Mouse (Mus musculus) limb, embryonic 13.5 days (tissue): ENCODE results near the gene Ripply3. TPM values are rescaled to one million over a fixed set of nuclear protein-coding genes. Genes with fewer than 3 reads are reported as not detected.
"Not testable (repeated sequence)": the region's sequence is repeated elsewhere in the genome, so short reads cannot be mapped to it uniquely, and the experiment has no call there.

ENCODE experiments used
- ATAC-seq: fragments of 200-750 bp; cut with Nextera tagmentation; 2 replicates; pipeline ENCODE4 v1.8.0; 2017; ENCODE audit warnings: low read depth, moderate number of reproducible peaks, moderate TSS enrichment; ENCODE audit not compliant: low FRiP score
- H3K27ac ChIP-seq: fragments of 300-500 bp; sonication (generic); 2 replicates; pipeline ENCODE4 v1.5.1; 2015; ENCODE audit warnings: inconsistent platforms, mild to moderate bottlenecking, moderate library complexity
- H3K27me3 ChIP-seq: fragments of 300-500 bp; sonication (generic); 2 replicates; pipeline ENCODE4 v1.6.1; 2015; ENCODE audit warnings: mild to moderate bottlenecking, inconsistent platforms
- H3K36me3 ChIP-seq: fragments of 300-500 bp; sonication (generic); 2 replicates; pipeline ENCODE4 v1.6.1; 2015; ENCODE audit warnings: inconsistent platforms, mild to moderate bottlenecking, moderate library complexity
- H3K4me1 ChIP-seq: fragments of 300-500 bp; sonication (generic); 2 replicates; pipeline ENCODE4 v1.6.1; 2015; ENCODE audit warnings: inconsistent platforms
- H3K4me2 ChIP-seq: fragments of 300-500 bp; sonication (generic); replicated peaks from 2 replicates; pipeline ENCODE4 v1.6.1; 2015; ENCODE audit warnings: inconsistent platforms, mild to moderate bottlenecking, moderate library complexity
- H3K4me3 ChIP-seq: fragments of 300-500 bp; sonication (generic); 2 replicates; pipeline ENCODE4 v1.5.1; 2015; ENCODE audit warnings: moderate library complexity, mild to moderate bottlenecking, inconsistent platforms
- H3K9ac ChIP-seq: fragments of 300-500 bp; sonication (generic); 2 replicates; pipeline ENCODE4 v1.6.1; 2015; ENCODE audit warnings: mild to moderate bottlenecking, inconsistent platforms
- H3K9me3 ChIP-seq: fragments of 300-500 bp; sonication (generic); 2 replicates; pipeline ENCODE4 v1.6.1; 2016; ENCODE audit warnings: inconsistent platforms
- WGBS: fragments of 180-500 bp; shearing (Covaris S2); methylation state at CpG from one replicate; pipeline ENCODE4 v1.1.7; 2015; 5-methylcytosine and 5-hydroxymethylcytosine counted together
- polyA plus RNA-seq: library from polyadenylated mRNA; unstranded; fragments of >200 nt; fragmentation: Nextera tagmentation; extraction: Ambion mirVana; gene quantifications from 2 replicates; pipeline ENCODE4 v1.2.1, GENCODE M21; 2015

Gene Ripply3
- polyA plus RNA-seq, 1 experiment from 2014 or later, result 3.1 TPM

DNA sequence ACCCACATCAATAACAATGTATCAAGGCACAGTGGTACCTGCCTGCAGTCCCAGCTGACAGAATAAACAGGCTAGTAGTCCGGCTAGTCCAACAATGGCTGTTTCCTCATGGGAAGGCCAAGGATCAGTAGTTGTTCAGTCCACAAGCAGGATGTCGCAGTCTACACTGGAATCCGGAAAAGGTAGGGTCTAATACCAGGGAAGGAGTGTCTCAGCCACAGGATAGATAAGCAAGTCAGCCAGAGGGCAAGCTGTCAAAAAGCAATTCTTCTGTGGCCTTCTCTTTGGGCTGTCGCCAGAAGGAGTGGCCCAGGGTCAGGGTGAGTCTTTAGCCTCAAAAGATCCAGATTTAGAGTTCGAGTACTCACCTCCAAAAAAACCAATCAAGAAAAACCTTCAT, 10.5 kb upstream of the Ripply3 start:
- no peaks in the 10 kb centered on the region for H3K36me3 ChIP-seq
- WGBS, result 76% methylated on average over 5 of the region's 5 CpGs
- ATAC-seq, result no peak
- no peak overlapping the region for H3K9ac ChIP-seq
- 0 out of 2 replicates have a peak, but pooled peaks cover 11% of the 10 kb centered on the region for H3K27me3 ChIP-seq
- H3K4me3 ChIP-seq, result no peak overlapping the region
- H3K9me3 ChIP-seq, result no peaks in the 10 kb centered on the region
- H3K27ac ChIP-seq, result no peak overlapping the region
- H3K4me2 ChIP-seq, result no peak overlapping the region
- peaks cover 5% of the 10 kb centered on the region for H3K4me1 ChIP-seq

DNA sequence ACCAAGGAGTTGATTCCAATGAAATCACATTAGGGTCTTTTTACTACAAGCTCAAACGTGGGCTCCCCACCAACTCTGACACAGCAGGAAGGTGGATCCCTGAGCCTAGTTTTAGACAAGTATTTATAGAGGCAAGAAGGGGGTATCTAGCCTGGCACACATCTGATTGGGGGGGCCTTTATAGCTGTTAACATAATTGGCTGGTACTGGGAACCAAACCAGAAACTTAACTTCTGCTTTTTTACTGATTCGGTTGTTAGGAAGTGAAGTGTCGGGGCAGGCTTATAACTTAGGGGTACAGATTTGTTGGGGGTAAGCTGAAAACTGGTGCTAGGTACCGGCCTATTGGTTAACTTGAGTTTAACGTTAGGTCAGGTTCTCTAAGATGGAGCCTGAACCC, 8.0 kb upstream of the Ripply3 start:
- Histone ChIP-seq H3K4me1 (no peaks in the 10 kb centered on the region), H3K36me3 (no peaks in the 10 kb centered on the region), H3K27me3 (peaks cover 9% of the 10 kb centered on the region; the same call in 1 of the 2 replicates), H3K4me3 (no peak overlapping the region), H3K9ac (no peak overlapping the region), H3K27ac (no peak overlapping the region), H3K9me3 (no peaks in the 10 kb centered on the region), H3K4me2 (no peak overlapping the region)
- WGBS, result 78% methylated on average over 5 of the region's 5 CpGs
- ATAC-seq, result no peak

DNA sequence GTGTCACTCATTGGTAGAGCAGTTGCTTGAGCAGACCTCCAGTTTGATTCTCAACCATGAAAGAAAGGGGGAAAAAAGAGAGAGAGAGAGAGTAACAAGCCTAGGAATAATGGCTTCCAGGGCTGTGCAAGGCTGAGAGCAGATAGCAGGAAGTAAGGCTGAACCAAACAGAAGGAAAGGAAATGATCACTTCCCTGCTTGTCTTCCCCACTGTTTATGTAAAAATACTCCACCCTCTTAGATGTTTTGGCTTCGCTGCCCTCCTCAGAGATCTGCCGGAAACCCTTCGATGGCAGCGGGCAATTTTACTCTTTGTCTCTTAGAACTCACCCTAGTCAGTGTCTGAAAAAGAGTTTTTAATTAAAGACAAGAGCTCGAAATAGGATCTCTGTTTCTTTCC, 4.5 kb upstream of the Ripply3 start:
- no peak overlapping the region for H3K4me2 ChIP-seq
- no peaks in the 10 kb centered on the region for H3K9me3 ChIP-seq
- no peak overlapping the region for H3K4me3 ChIP-seq
- peaks cover 11% of the 10 kb centered on the region for H3K4me1 ChIP-seq
- H3K27me3 ChIP-seq, result peaks cover 35% of the 10 kb centered on the region
- H3K36me3 ChIP-seq, result no peaks in the 10 kb centered on the region
- ATAC-seq, result no peak
- no peak overlapping the region for H3K27ac ChIP-seq
- no peak overlapping the region for H3K9ac ChIP-seq
- 75% methylated on average over 5 of the region's 5 CpGs for WGBS

DNA sequence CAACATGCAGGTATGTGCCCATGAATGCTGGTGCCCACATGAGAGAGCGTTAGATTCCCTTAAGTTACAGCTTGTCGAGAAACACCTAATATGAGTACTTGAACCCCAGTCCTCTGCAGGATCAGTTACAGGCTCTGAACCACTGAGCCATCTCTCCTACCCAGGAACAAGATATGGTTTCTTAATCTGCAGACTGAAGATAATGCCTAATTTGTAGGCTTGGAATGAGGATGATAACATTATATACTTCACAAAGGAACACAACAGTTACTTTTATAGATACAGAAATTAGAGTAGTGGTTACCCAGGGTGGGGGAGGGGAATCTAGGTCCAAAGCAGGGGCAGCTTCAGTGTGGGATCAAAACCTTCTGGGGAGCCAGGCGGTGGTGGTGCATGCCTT, 2.2 kb upstream of the Ripply3 start:
- 84% methylated on average over 3 of the region's 3 CpGs for WGBS
- H3K27me3 ChIP-seq, result peaks cover 55% of the 10 kb centered on the region

DNA sequence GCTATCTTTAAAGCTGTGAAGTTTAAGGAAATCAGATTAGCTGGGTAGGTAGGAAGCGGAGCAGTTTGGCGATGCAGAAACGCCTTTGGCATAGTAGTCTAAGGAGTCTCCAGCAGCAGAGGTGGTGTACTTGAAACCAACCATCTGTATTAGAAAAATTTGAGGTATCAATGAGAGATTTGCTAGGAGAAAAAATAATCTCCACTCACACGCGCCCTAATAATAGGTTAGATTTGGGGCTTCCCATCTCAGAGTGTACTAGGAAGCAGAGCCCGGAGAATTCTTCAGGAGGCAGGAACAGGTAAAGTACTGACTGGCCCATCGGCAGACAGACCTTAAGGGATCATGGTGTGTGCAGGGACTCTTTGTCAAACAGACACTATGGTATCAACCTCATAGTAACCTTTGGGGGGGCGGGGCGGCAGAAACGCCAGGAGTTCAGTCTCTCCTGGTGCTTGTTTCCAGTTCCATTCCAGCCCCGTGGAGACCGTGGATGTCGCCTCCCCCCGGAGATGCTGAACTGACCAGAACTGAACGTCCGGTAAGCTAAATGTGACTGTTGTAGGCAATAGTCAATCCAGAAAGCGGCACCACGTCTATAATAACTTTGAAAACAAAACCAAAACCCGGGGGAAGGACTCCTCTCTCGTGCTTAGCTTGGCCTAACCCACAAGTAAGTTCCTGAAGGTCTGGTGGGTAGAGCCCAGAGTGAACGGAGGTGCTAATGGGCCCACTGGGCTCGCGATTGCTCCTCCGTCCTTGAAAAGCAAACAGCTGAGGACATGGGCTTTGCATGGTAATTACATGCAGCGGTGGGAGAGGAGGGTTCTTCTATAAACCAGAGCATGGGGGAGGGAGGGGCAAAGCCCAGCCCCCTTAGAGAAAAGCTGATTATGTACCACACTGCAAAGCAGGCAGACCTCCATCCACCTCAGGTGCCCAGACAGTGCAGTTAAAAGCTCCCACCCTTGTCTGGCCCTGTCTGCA, 954 bp downstream of the Ripply3 start:
- Histone ChIP-seq H3K4me1 (peaks cover 23% of the 10 kb centered on the region), H3K9ac (peak overlapping the region; percentile 60), H3K4me2 (peak overlapping the region; percentile 85), H3K27me3 (peaks cover 55% of the 10 kb centered on the region), H3K27ac (no peak overlapping the region), H3K36me3 (no peaks in the 10 kb centered on the region), H3K4me3 (peak overlapping the region; percentile 53), H3K9me3 (no peaks in the 10 kb centered on the region)
- 7% methylated on average over 25 of the region's 25 CpGs for WGBS
- ATAC-seq, result no peak

More for the DNA sequence above, 2.2 kb upstream of the Ripply3 start:
- Histone ChIP-seq H3K27ac (no peak overlapping the region), H3K36me3 (no peaks in the 10 kb centered on the region), H3K4me2 (no peak overlapping the region), H3K9me3 (no peaks in the 10 kb centered on the region), H3K9ac (no peak overlapping the region), H3K4me1 (peaks cover 23% of the 10 kb centered on the region), H3K4me3 (no peak overlapping the region)
- no peak for ATAC-seq

DNA sequence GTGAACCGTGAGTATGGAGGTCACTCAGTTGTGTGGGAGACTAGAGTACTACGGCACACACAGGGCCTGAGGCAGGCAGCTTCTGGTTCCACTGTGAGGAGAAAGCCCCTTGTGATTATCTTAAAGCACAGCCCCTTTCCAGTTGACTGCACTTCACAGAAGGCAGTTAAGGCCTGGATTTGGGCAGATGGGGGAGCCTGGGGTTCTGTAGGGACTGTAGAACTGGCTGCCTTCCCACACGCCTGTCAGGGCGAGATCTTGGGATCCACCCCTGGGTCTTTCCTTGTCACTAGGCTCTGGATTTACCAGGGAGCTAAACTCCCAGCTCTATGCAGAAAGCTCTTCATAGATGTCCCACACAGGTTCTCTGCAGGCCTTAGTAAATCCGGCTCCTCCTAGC, 2.2 kb downstream of the Ripply3 start:
- H3K36me3 ChIP-seq, result no peaks in the 10 kb centered on the region
- H3K27ac ChIP-seq, result no peak overlapping the region
- no peaks in the 10 kb centered on the region for H3K9me3 ChIP-seq
- H3K9ac ChIP-seq, result no peak overlapping the region; the same call in 1 of the 2 replicates
- H3K27me3 ChIP-seq, result peaks cover 50% of the 10 kb centered on the region
- no peak for ATAC-seq
- 74% methylated on average over 5 of the region's 5 CpGs for WGBS
- no peak overlapping the region for H3K4me2 ChIP-seq
- peaks cover 23% of the 10 kb centered on the region for H3K4me1 ChIP-seq
- no peak overlapping the region for H3K4me3 ChIP-seq

DNA sequence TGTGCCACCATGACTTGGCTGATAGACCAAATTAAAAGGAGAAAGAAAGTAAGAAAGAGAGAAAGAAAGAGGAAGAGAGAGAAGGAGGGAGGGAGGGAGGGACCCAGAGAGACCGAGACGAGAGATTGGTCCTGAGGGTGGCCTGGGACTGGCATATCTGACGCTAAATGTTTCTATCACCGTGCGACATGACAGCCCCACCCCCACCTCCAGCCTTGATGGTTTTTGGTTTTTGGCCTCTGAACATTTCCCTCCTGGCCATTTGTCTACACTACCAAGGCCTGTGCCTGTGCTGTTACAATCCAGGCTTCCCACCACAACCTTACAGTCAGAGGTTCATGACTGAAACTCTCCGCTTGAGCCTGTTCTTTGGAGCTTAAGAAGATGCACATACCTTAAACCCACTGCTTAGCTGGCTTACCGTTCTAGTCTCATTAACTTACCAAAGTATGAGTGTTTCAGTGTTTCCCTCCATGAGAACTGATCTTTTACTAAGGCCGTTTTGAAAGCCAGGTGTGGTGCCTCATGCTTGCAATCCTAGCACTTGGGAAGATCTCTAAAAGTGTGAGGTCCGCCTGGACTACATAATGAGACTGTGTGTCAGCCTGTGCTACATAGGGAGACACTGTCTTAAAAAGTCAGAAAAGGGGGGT, 3.1 kb downstream of the Ripply3 start:
- Histone ChIP-seq H3K27ac (no peak overlapping the region), H3K9ac (no peak overlapping the region), H3K27me3 (peaks cover 42% of the 10 kb centered on the region), H3K4me2 (no peak overlapping the region), H3K4me1 (peaks cover 23% of the 10 kb centered on the region), H3K4me3 (no peak overlapping the region), H3K9me3 (no peaks in the 10 kb centered on the region), H3K36me3 (no peaks in the 10 kb centered on the region)
- 80% methylated on average over 9 of the region's 9 CpGs for WGBS
- ATAC-seq, result no peak

DNA sequence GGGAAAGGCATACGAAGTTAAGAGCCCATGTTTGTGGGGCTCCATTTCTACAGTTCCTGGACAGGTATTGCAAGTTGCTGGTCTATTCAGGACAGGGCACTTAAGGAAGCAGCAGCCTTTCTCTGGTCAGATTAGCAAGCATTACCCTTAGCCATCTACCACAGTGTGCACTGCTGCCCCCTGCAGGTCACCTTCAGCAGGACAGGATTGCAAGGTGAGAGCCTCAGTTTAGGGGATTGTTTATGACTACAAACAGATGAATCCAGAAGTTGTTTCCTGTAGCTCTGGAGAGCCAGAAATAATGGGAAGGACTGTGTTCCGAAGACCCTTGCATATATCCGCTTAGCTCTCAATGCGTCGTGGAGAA, 3.6 kb downstream of the Ripply3 start:
- no peak for ATAC-seq
- Histone ChIP-seq H3K27me3 (peaks cover 38% of the 10 kb centered on the region), H3K9me3 (no peaks in the 10 kb centered on the region), H3K27ac (no peak overlapping the region), H3K36me3 (no peaks in the 10 kb centered on the region), H3K4me1 (peaks cover 23% of the 10 kb centered on the region), H3K9ac (no peak overlapping the region), H3K4me2 (no peak overlapping the region), H3K4me3 (no peak overlapping the region)
- 52% methylated on average over 5 of the region's 5 CpGs for WGBS

DNA sequence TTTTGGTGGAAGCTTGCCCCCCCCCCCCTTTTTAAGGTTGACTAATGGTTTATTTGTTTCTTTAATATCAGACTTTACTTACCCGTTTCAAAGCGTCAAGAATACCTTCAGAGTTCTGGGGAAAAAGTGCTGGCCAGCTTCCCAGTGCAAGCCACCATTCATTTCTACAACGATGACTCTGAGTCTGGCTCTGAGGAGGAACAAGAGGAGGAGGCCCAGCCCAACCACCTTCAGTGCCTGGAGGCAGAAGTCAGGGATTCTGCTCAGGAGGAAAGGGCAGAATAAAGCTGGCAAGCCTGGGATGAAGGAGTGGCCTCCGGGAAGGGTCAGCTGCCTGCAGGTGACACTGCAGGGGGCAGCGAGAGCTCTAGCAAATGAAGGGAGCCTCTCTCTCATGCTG, 7.4 kb downstream of the Ripply3 start:
- Histone ChIP-seq H3K4me2 (no peak overlapping the region), H3K36me3 (no peaks in the 10 kb centered on the region), H3K27ac (no peak overlapping the region), H3K9me3 (no peaks in the 10 kb centered on the region), H3K4me1 (no peaks in the 10 kb centered on the region), H3K9ac (no peak overlapping the region), H3K27me3 (peaks cover 3% of the 10 kb centered on the region; the same call in 1 of the 2 replicates), H3K4me3 (no peak overlapping the region)
- no peak for ATAC-seq
- 33% methylated on average over 5 of the region's 5 CpGs for WGBS

DNA sequence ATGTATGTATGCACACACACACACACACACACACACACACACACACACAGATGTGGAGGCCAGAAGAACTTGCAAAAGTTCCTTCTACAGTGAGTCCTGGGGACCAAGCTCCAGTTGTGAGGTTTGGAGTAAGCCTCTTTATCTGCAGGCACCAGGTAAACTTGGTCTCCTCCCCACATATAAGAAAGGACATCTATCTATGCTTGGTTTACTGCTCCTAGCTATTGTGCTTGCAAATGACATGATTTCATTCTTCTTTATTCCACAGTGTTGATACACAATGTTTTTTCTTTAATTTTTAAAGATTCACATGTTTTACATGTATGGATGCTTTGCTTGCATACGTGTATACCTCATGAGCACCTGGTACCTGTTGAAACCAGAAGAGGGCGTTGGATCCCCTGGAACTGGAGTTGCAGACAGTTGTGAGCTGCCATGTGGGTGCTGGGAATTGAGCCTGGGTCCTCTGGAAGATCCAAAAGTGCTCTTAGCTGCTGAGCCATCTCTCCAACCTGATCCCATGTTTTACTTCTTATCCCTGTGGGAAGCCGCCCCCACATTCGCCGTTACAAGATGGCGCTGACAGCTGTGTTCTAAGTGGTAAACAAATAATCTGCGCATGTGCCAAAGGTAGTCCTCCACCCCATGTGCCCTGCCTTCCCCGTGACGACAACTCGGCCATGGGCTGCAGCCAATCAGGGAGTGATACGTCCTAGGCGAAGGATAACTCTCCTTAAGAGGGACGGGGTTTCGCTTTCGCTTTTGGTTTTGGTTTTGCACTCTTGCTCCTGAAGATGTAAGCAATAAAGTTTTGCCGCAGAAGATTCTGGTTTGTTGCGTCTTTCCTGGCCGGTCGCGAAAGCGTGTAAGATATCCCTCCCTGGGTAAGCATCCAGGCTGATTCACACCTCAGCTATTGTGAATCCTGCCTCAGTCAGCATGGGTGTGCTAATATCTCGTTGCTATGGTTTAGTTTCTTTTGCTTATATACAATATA, 11.2 kb downstream of the Ripply3 start:
- not testable (repeated sequence) for H3K4me3 ChIP-seq, ATAC-seq, H3K9ac ChIP-seq, H3K27me3 ChIP-seq, H3K9me3 ChIP-seq, H3K36me3 ChIP-seq, H3K27ac ChIP-seq, H3K4me2 ChIP-seq, H3K4me1 ChIP-seq
- 91% methylated on average over 22 of the region's 22 CpGs for WGBS

DNA sequence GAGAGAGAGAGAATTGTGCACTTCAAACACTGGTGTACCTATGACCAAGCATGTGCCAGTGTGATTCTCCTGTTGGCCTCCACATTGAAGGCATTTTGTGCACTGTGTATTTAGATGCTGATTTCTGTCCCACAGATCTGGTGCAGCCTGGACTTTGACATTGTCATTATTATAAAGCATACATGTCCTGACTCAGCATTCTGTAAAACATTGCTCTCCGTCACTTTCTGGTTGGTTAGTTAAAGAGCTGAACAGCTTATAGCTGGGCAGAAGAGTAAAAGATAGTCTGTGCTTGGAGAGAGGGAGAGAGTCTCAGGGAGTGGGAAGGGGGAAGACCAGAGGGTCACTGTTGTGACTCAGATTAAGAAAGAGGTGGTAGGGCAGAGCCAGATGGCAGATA, 17.5 kb downstream of the Ripply3 start:
- Histone ChIP-seq H3K27me3 (no peaks in the 10 kb centered on the region), H3K9ac (no peak overlapping the region), H3K27ac (no peak overlapping the region), H3K36me3 (no peaks in the 10 kb centered on the region), H3K4me3 (no peak overlapping the region), H3K4me1 (0 out of 2 replicates have a peak, but pooled peaks cover 6% of the 10 kb centered on the region), H3K4me2 (no peak overlapping the region), H3K9me3 (no peaks in the 10 kb centered on the region)
- WGBS, result 82% methylated on average over 1 of the region's 1 CpGs
- ATAC-seq, result no peak
